Mouse (Mus musculus): Measurements from ENCODE around the gene Caln1.

- TF ChIP-seq HCFC1 (IDR thresholded peaks at IDR 0.05; ENCODE audit: borderline replicate concordance, insufficient read depth, low read length) (no peak), ZNF384 (IDR thresholded peaks at IDR 0.05; ENCODE audit: low read depth, low read length) (no peak), CHD2 (IDR thresholded peaks at IDR 0.05; ENCODE audit: low read depth, low read length) (no peak), ZC3H11A (IDR thresholded peaks at IDR 0.05; ENCODE audit: borderline replicate concordance, low read depth, low read length) (no peak), MAFK (IDR thresholded peaks at IDR 0.05; ENCODE audit: insufficient read depth, low read depth, low read length) (no peak)
These were observed 332.5 kb downstream of the Caln1 start for GRCm38 (mm10) chr5:130701777-130702176.
